Mouse (Mus musculus) frontal cortex, postnatal 10 days (tissue): Measurements from ENCODE around the gene Sirt4.

Experiments
- DNase-seq, 2 experiments: peaks; one replicate each; pipeline ENCODE4 v3.0.0; 2022; ENCODE audit warnings: low spot score in 2 of 2, mixed read lengths in 1 of 2

Sirt4 gene

DNA sequence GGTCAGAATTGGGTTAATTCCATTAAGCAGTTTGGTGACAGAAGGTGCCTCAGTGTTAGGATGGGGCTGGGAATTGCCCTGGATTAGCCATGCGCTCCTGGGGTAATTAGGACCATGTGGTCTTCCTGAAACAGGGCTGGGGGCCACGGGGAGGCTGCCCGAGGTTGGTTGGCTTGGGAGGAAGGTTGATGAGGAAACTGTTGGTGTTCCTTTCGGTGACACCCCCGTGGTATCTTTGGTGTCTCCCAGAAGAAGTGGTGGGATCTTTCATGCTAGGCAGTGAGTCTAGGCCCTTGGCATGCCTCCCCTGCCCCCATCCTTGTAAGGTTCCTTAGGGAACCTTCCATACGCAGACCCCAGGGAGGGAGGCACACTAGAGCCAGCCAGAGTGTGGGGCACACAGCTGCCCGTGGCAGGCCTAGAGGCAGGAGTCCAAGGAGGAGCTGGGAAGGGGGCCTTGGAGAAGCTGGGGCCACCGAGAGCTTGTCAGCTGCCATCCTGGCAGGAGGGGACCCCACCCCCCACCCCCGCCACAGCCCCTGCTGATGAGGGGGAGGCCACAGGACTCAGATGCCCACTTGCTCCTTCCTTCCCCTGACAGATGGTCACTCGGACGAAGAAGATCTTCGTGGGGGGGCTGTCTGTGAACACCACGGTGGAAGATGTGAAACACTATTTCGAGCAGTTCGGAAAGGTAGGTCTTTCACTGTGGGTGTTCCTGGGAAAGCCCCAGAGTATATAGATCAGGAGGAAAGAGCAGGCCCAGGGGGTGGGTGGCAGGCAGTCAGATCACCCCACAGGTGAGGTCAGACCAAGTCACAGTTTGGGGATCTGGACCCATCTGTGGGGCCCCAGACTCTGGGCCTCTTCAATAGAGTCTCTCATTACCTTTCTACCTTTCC, 49.4 kb downstream of the Sirt4 start:
- DNase-seq = no peak

DNA sequence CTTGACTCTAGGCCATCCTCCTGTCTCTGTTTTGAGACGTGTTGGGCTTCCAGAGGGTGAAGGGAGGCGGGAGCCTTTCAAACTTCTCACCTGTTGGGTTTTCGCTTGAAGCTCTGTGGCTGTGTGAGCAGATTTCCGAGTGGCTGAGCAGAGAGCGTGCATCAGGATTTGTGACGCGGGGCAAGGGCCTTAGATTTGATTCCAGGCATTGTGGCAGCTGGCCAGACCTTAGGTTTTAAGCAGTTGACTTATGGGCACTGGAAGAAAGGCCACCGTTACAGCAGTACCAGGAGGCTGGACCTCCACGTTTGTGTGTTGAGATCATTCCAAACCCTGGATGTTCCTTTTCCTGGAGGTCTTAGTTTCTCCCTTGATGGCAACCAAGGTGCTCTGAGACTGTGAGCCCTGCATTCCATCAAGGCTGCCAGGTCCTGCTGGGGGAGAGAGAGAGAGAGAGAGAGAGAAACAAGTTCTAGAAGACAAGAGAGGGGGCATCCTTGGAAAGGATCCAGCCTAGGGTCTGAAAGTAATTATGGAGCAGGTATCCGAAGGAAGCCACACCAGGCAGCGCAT, 50.2 kb downstream of the Sirt4 start:
- no peak for DNase-seq

DNA sequence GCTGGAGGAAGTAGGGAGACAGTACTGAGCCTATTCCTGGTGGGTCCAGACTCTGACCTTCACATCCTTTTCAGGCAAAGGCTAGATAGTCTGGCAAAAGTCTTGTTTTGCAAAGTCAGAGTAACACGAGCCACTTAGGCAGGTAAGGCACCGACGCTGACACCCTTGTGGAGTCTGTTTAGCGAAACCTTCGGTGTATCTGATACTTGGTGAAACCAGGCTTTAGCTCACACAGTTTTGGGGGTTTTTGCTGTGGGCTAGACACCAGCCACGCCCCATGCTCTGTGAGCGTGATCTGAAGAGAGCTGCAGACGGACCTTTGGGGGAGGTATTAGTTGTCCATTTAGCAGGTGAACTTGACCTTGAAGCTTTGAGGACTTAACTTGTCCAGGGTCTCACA, 51.3 kb downstream of the Sirt4 start:
- DNase-seq = no peak

DNA sequence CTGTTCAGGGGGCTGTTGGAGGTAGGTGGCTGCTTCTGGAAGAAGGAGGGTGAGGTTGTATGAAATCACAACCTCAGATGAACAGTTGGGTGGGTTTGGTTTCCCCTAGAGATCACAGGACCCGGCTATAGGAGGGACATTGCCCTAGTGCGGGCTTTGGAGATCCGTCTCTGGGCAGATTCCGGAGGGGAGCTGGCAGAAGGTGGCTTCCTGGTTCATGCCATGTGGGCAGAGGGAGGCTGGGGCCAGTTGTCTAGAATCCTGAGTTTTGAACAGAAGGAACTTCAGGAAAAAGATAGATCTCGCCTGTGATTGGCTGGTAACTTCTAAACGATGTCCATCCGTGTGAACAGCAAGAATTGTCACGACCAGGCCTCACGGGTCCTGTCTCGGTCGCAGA, 52.1 kb downstream of the Sirt4 start:
- DNase-seq = no peak

DNA sequence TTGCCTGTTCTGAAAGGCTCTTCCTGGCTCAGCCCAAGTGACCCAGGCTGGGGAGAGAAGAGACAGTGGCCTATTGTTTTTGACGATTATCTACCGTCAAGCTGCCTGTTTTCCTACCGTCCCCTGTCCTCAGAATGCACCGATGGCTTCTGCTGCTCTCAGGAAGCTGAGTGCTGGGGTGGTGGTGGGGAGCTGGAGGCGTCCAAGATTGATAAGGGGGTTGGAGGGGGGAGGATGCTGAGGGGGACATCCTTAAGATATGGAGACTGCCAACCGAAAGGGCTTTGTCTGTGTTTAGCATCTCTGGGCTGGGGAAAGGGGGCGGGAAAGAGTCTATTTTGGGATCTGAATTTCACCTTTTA, 52.6 kb downstream of the Sirt4 start:
- no peak for DNase-seq

DNA sequence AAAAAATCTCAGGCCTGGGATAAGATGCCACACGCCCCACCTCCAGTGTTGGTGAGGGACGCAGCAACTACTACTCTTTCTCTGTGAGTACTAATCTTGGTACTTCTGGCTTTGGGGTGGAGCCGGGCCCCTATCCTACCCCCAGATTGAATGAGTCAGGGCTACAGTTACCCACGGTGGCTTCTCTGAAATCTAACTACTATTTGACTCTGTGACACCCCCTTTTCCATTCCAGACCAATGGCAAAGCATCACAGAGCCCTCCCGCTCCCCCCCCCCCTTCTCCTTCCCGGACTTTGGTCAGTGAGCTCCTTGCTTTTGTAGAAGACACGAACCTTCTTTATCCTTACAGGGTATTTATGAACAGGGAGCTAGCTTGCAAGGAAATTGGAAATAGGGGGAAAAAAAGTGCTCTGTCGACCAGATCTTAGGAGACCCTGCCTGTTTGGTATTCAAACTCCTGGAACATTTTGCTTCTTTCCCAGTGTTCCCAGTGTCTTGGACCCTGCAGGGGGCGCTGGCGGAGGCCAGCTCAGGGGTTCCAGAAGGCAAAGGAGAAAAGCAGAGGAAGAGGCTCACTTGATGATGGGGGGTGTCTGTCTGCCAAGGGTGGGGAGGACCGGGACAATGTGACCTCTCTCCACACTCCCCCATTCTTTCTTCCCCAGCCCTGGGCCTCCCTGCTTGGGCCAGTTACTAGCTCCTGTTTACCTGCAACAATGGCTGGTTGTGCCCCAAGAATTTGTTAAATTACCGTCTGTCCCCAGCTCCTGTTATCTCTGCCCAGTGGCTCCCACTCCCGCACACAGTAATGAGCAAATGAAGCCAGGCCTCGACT, 53.2 kb downstream of the Sirt4 start:
- no peak for DNase-seq

DNA sequence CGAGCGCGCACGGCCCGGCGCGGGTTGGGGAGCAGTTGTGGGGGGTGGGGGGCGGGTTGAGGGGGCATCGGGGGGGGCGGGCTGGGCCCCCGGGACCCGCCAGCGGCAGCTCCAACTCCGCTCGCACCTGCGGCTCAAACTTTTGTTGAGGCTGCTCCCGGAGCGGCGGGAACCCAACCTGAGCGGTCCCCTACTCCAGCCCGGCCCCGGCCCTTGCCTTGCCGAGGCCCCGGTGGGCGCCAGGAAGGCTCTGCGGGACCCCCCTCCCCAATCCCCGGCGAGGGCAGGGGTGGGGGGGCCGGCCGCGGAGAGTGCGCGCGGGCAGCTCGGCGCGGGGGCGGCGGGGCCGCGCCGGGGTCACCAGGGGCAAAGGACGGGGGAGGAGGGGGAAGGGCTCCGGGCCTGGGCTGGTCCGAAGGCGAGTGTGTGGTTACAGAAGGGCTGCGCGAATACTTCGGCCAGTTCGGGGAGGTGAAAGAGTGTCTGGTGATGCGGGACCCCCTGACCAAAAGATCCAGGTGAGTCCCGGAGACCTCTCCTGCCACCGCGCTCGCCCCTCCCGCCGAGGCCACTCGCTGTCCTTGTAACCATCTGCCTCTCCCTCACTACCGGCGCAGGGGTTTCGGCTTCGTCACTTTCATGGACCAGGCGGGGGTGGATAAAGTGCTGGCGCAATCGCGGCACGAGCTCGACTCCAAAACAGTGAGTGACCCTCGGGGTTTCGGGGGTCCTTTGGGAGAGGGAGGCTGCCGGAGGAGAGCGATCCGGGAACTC, 54.2 kb downstream of the Sirt4 start:
- DNase-seq = no peak

DNA sequence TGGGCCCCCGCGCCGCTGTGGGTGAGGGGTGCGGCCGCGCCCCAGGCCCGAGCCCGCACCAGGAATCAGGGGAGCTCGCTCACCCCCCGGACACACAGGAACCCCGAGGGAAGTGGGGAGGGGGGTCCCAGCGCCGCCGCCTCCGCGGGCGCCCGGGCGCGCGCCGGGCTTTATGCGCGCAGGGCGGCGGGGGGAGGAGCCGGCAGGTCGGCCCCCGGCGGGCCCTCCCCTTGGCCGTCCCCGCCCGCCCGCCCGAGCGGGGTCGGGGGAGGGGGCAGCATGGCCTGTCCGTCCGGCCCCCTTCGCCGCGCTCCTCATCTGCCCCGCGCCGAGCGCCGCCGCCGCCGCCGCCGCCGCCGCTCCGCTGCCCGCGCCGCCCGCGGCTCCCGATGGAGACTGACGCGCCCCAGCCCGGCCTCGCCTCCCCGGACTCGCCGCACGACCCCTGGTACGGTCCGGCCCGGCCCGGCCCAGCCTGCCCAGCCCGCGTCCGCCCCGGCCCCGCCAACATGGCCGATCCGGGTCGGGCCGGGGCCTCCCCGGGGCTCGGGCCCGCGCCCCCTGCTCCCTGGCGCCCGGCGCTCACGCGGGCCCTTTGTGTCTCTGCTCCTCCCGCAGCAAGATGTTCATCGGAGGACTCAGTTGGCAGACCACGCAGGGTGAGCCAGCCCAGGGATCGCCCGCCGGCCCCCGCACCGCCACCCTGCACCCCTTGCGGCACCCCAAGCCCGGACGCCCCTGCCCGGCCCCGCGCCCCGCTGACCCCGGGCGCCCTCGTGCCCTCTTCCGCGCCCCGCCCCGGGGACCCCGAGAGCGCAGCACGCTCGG, 55.0 kb downstream of the Sirt4 start, which contains the start of gene Msi1:
Gene Msi1, plus strand, starts transcription at position 241 of the 828 bp plus-strand sequence.
- DNase-seq = no peak

DNA sequence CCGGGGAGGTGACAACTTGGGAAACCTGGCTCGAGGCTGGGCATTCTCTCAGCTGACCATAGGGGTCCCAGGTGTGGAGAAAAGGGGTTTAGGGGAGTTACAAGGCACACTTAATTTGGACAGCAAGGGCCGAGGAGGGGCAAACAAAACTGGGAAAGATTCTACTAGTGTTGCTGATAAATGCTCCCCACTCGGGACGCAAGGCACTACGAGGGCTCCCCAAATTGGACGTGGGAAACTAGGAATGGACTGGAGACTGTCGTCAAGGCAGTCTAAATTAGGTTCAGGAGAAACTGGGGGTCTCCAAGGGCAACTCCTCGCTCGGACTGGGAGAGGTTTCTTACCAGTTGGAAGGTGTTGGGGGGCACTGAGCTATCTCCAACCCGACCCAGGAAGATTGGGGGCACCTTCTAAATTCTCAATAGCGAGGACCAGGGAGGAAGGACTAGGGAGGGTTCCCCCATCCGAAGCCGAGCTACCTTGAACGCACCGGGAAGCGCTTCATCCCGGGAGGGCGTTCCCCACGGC, 55.6 kb downstream of the Sirt4 start:
- DNase-seq = no peak
